Comparison of ENCODE assay signal across 1 mouse cellular context in the genomic region with DNA sequence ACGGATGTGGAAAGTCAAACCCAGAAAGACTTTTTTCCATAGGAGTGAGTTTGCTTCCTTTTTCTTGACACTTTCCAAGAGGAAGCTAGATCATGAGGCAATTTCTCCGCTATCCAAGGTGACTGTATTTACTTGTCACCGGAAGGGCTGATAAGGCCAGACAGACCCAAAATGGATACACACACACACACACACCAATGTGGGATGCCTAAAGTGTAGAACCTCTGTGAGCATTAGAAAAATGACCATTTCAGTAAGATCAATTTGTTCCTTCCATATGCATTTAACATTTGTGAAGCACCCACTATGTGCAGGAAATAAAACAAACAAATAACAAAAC.
TF ChIP-seq lines count a peak whose summit lies in the region.

No protein-coding gene starts in this region.

TF ChIP-seq in MEL, 35 proteins besides CTCF, POLR2A, EP300 and RAD21:
- TF ChIP-seq ZC3H11A (IDR thresholded peaks at IDR 0.05; ENCODE audit: low read depth, low read length) (no peak), MYB (IDR thresholded peaks at IDR 0.05; ENCODE audit: low read depth, low read length) (no peak), POLR2AphosphoS5 (IDR thresholded peaks at IDR 0.05; ENCODE audit: borderline replicate concordance, low read depth, low read length) (no peak), TAL1 (IDR thresholded peaks at IDR 0.05; ENCODE audit: low read length) (peak; percentile 19; the same call in 1 of the 2 replicates), ETS1 (IDR thresholded peaks at IDR 0.05; ENCODE audit: low read depth, low read length) (peak; percentile 53), MAFK (IDR thresholded peaks at IDR 0.05; ENCODE audit: borderline replicate concordance, low read depth, low read length) (no peak), MAZ (IDR thresholded peaks at IDR 0.05; ENCODE audit: low read depth, low read length) (no peak), TCF12 (IDR thresholded peaks at IDR 0.05; ENCODE audit: low read depth, low read length) (0 out of 2 replicates have a peak, but pooled peaks have one; percentile 22), POLR2AphosphoS2 (IDR thresholded peaks at IDR 0.05; ENCODE audit: low read length) (no peak), GATA1 (IDR thresholded peaks at IDR 0.05; ENCODE audit: low read depth, low read length) (peak; percentile 63), ZKSCAN1 (IDR thresholded peaks at IDR 0.05; ENCODE audit: low read depth, low read length) (peak; percentile 77)
